In the genomic region with DNA sequence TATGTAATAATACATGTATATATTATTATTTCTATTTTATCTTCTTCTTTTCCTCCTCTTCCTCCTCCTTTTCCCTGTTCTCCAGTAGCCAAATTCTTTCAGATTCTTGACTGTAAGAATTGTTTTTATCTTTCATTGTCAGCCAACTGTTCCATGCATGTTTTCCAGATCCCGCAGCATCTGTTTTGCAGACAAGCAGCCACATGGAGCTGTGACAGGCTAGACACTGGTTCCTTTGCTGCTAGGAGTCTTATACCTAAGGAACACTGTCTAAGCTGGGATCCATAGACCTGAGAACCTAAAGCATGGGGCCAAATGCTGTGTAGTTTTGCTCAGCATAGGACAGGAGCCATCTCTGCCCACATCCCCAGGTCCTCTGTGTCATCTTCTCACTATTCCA, we compare ENCODE assay signal across 16 mouse cellular contexts.
"Had no signal": no experiment of that assay in that cellular context is flagged by ENCODE, and none has a peak within 500 bp of the region (broad histone marks: within the 10 kb centered on the region; RNA-seq: fewer than 3 reads in every experiment).

No protein-coding gene starts in this region.

- H3K4me1 ChIP-seq: lung, embryonic 15.5 days; megakaryocyte, embryonic 14.5 days; neural tube, embryonic 12.5 days; stomach, embryonic 15.5 days had no signal

- H3K9me3 ChIP-seq: lung, embryonic 15.5 days; midbrain, embryonic 13.5 days; midbrain, embryonic 15.5 days; neural tube, embryonic 12.5 days; stomach, embryonic 15.5 days had no signal

- H3K27me3 ChIP-seq: lung, embryonic 15.5 days; megakaryocyte, embryonic 14.5 days; midbrain, embryonic 13.5 days; midbrain, embryonic 15.5 days; neural tube, embryonic 12.5 days; stomach, embryonic 15.5 days had no signal

- ATAC-seq: lung, postnatal 0 days; midbrain, embryonic 13.5 days; midbrain, embryonic 15.5 days had no signal

- H3K36me3 ChIP-seq: lung, embryonic 15.5 days; midbrain, embryonic 13.5 days; midbrain, embryonic 15.5 days; neural tube, embryonic 12.5 days; stomach, embryonic 15.5 days had no signal

- H3K27ac ChIP-seq: lung, embryonic 15.5 days; macrophage; midbrain, embryonic 13.5 days; midbrain, embryonic 15.5 days; neural tube, embryonic 12.5 days; stomach, embryonic 15.5 days; stomach, postnatal 0 days had no signal

- H3K4me3 ChIP-seq: lung, embryonic 15.5 days; megakaryocyte, embryonic 14.5 days; midbrain, embryonic 13.5 days; midbrain, embryonic 15.5 days; neural tube, embryonic 12.5 days; stomach, embryonic 15.5 days had no signal

- H3K4me2 ChIP-seq: lung, embryonic 15.5 days; midbrain, embryonic 11.5 days; midbrain, embryonic 13.5 days; midbrain, embryonic 15.5 days; neural tube, embryonic 12.5 days; stomach, embryonic 15.5 days had no signal

- H3K9ac ChIP-seq: lung, embryonic 15.5 days; midbrain, embryonic 13.5 days; midbrain, embryonic 15.5 days; neural tube, embryonic 12.5 days; stomach, embryonic 15.5 days had no signal

- DNase-seq: lung, postnatal 14 days; lung, postnatal 36 days; right cerebral cortex, postnatal 14 days; thymus, adult 2 months; thymus, postnatal 25 days; thymus, postnatal 4 days had no signal
